Mouse (Mus musculus) left cerebral cortex, adult 18-20 months (tissue): ENCODE measurements around the gene Ddx41. TPM values are rescaled to one million over a fixed set of nuclear protein-coding genes. Genes with fewer than 3 reads are reported as not detected.

Source experiments
- microRNA-seq, 2 experiments: library from miRNA; unstranded; fragments of <30 nt; microRNA quantifications; one replicate each; pipeline ENCODE4 v1.2.0; 2021
- total RNA-seq, 2 experiments: library from RNA; stranded (reverse); gene quantifications; 2 replicates each; pipeline ENCODE4 v1.2.3; 2021

Ddx41 gene
- total RNA-seq, 2 experiments from 2014 or later: 52.2 to 62.0 TPM

Small RNA genes lying within 50 kb of the gene (microRNA-seq; reads per million reads assigned to microRNA genes)
- 9.7 to 18.4 reads per million in 2 experiments for gene Mir6945

Other genes with a start within 250 kb of the Ddx41 start
- gene Prelid1, start 216.2 kb downstream of the Ddx41 start, total RNA-seq: 100 to 1,000 TPM; 171 to 182 TPM
- 10 to 100 TPM; 87.6 to 89.3 TPM for gene Rab24, start 214.7 kb downstream of the Ddx41 start, total RNA-seq
- gene Mxd3, start 206.8 kb downstream of the Ddx41 start, total RNA-seq: 1 to 10 TPM; 1.1 to 1.8 TPM
- gene Lman2, start 173.9 kb downstream of the Ddx41 start, total RNA-seq: 10 to 100 TPM; 54.4 to 59.1 TPM
- 10 to 100 TPM; 57.5 to 60.7 TPM for gene Rgs14, start 166.9 kb downstream of the Ddx41 start, total RNA-seq
- gene Slc34a1, start 138.5 kb downstream of the Ddx41 start, total RNA-seq: not detected
- not detected for gene Pfn3, start 121.4 kb downstream of the Ddx41 start, total RNA-seq
- gene F12, start 109.9 kb downstream of the Ddx41 start, total RNA-seq: under 1 TPM; 0.33 to 0.68 TPM
- 10 to 100 TPM; 63.2 to 64.6 TPM for gene Grk6, start 91.6 kb downstream of the Ddx41 start, total RNA-seq
- gene Prr7, start 72.4 kb downstream of the Ddx41 start, total RNA-seq: 10 to 100 TPM; 66.6 to 70.1 TPM
- 100 to 1,000 TPM; 263 to 271 TPM for gene Dbn1, start 48.5 kb downstream of the Ddx41 start, total RNA-seq
- 100 to 1,000 TPM in 1 of 2 experiments, 10 to 100 TPM in 1; 91.7 to 101 TPM for gene Pdlim7, start 23.0 kb downstream of the Ddx41 start, total RNA-seq
- gene Dok3, start 7.4 kb downstream of the Ddx41 start, total RNA-seq: 10 to 100 TPM in 1 of 2 experiments, 1 to 10 TPM in 1; 9.1 to 12.2 TPM
- gene Fam193b, start 34.5 kb upstream of the Ddx41 start, total RNA-seq: 10 to 100 TPM; 77.0 to 81.8 TPM
- gene Tmed9, start 37.1 kb upstream of the Ddx41 start, total RNA-seq: 100 to 1,000 TPM; 133 to 142 TPM
- 10 to 100 TPM; 27.2 TPM for gene B4galt7, start 63.2 kb upstream of the Ddx41 start, total RNA-seq
- 10 to 100 TPM; 37.1 to 43.7 TPM for gene Caml, start 86.3 kb upstream of the Ddx41 start, total RNA-seq
- gene Ddx46, start 98.4 kb upstream of the Ddx41 start, total RNA-seq: 10 to 100 TPM; 40.3 to 45.4 TPM
- gene B230219D22Rik, start 156.5 kb upstream of the Ddx41 start, total RNA-seq: 10 to 100 TPM; 70.9 to 73.2 TPM
- 10 to 100 TPM; 77.1 to 84.5 TPM for gene Txndc15, start 178.0 kb upstream of the Ddx41 start, total RNA-seq
- 10 to 100 TPM; 28.1 to 29.8 TPM for gene Pcbd2, start 190.7 kb upstream of the Ddx41 start, total RNA-seq
- gene Catsper3, start 247.9 kb upstream of the Ddx41 start, total RNA-seq: under 1 TPM in 1 of 2 experiments, not detected in 1; 0.37 TPM